Mouse (Mus musculus): ENCODE measurements around the gene Yy2.

Gene Yy2

DNA sequence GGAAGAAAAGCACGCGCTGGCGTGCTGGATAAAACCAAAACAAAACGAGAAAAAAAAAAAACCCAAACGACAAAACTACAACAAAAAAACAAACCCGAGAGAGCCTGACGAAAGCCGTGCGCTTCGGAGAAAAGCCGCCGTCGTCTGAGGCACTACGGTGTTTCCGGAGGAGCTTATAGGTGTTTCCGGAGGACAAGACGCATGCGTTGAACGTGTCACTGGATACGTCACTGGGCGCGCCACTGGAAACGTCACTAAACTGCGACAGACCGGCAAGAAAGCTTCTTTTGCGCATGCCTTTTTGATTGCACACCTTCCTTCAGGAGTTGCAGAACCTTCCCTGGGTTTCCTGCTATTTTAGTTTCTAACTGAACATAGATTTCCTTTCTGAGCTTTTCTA lies at the start of gene Yy2:
Gene Yy2, minus strand, starts transcription at position 146 of the 400 bp plus-strand sequence.
- no peak for DNase-seq (ENCODE audit: low spot score)

- DNase-seq (ENCODE audit: low spot score): no peak
Measured at GRCm38 (mm10) chrX:157612894-157613293, 44.1 kb upstream of the Yy2 start.

GRCm38 (mm10) chrX:157601450-157601849 lies 32.7 kb upstream of the Yy2 start:
- DNase-seq (ENCODE audit: low spot score): peak; percentile 60

DNA sequence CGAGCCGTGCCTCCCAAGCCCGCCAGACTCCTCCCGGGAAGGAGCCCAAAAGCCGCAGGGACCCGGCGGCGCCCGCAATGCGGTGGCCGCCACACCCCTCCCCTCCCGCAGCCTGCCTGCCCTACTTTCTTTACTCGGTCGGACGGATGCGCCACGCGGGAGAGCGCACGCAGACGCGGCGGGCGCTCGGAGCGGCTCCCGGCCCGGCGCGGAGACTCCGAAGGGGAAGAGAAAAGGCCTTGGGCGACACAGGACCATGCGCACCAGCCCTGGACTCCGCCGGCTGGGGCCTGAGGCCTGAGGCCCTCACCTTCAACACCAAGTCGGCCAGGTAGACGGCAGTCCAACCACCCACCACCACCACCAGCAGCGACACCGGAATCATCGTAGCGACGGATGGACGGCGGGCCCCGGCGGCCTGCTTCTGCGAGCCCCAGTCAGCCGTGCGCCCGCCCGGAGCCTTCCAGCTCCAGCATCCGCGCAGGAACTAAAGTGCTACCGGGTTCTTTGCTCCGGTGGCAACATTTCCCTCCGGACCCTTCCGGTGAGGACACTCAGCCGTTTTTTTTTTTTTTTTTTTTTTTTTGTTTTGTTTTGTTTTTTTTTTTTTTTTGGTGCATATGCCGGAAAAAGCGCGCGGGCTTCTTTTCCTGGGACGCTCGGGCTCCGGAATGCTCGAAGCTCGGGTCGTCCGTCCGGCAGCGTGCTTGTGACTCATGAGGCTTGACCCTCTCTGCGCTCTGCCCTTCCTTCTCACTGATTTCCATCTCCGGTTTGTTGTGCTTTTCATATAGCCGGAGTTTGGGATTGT lies 29.6 kb upstream of the Yy2 start, which contains the start of gene Mbtps2:
Gene Mbtps2, minus strand, starts transcription at position 530 of the 811 bp plus-strand sequence.
- peak; percentile 76 for DNase-seq (ENCODE audit: low spot score)

DNA sequence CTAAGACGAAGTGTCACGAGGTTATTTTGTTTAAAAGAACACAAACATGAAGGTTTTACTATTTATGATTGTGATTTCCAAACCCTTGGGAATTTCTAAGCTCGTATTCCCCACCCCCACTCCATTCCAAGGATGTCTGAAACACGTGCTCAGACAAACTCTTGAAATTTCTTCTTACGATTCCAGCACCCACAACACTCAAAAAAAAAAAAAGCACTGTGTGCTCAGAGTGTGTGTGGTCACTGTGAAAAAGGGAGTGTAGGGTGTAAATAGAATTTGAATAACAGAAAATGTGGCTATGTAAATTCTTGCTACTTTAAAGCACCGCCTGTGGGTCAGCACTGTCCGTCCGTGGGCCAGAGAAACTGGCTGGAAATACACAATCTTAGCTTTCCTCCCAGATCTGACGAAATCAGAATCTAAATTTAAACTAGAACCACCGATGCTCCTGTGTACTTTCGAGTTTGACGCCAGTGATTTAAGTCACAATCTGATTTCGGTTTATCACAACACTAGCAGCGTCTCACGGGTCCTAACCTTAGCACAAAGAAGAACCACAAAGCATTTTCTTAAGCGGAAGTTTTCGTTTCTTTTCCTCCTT lies 28.9 kb upstream of the Yy2 start:
- peak; percentile 42 for DNase-seq (ENCODE audit: low spot score)

DNA sequence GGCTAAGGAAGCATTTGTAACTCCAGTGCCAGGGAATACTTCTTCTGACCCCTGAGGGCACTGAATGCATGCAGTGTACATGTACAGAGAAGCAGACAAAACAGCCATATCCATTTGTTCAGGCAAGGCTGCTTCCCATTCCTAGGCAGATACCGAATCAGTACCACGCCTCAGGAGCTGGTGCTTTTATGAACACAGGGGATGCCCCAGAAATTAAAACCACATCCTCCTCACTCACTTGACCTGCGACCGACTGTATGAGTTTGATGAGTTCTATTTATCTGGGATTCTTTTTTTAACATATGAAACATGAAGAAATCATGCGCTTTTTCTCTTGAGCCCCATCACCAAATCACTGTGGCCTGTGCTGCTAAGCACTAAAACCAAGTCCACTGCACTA lies 28.0 kb upstream of the Yy2 start:
- no peak for DNase-seq (ENCODE audit: low spot score)

- no peak for DNase-seq (ENCODE audit: low spot score)
Measured at GRCm38 (mm10) chrX:157595927-157596326, 27.1 kb upstream of the Yy2 start.

DNA sequence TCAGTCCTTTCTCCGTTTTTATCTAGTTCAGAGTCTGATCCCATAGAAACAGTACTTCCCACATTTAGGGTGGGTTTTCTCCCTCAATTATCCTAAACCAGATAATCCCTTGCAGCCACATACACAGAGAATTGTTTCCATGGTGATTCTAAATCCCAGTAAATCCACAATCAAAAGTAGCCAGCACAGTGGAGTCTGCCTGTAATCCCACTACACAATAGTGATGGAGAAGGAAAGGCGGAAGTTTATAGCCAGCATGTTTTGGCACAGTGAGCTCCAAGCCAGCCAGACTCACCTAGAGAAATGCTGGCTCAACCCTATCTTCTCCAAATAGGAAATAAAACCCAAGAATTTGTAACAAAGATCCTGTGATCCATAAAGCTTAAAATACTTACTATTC lies 25.8 kb upstream of the Yy2 start:
- DNase-seq (ENCODE audit: low spot score): no peak

DNA sequence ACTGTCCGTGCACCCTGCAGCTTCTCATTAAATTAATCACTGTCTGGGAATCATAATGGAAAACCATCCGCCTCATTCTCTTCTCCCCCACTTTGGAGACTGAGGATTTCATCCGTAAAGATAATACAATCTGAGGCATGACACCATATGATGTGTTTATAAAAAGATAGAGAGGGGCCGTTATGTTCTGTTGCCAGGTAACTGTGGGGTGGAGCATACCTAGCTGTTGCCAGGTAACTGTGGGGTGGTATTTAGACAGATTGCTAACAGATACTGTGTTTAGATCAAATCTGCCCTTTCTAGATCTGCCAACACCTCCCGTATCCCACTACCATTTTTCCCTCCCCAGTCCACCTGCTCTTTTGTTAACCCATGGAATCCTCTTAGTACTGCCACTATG lies 18.2 kb upstream of the Yy2 start:
- no peak for DNase-seq (ENCODE audit: low spot score)

GRCm38 (mm10) chrX:157586397-157586796 lies 17.6 kb upstream of the Yy2 start:
- DNase-seq (ENCODE audit: low spot score): no peak

DNA sequence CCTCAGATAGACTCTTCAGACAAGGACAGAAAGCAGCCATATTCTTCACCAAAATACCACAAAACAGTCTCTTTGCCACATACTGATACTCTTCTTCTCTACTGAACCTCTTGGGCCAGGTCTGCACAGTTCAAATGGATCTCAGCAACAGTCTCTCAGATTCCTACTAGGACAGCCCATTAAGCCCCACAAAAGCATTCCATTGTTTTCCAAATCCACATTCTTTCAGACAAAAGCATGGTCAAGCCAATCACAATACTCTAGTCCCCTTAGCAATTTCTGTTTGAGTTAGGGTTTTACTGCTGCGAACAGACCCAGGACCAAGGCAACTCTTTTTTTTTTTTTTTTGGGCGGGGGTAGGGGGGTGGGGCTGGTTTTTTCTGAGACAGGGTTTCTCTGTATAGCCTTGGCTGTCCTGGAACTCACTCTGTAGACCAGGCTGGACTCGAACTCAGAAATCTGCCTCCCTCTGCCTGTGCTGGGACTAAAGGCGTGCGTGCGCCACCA lies 10.4 kb upstream of the Yy2 start:
- DNase-seq (ENCODE audit: low spot score): no peak

GRCm38 (mm10) chrX:157574683-157575082 lies 5.9 kb upstream of the Yy2 start:
- DNase-seq (ENCODE audit: low spot score): no peak

GRCm38 (mm10) chrX:157563794-157564193 lies 5.0 kb downstream of the Yy2 start:
- DNase-seq (ENCODE audit: low spot score): no peak

- no peak for DNase-seq (ENCODE audit: low spot score)
Measured at GRCm38 (mm10) chrX:157547082-157547481, 21.7 kb downstream of the Yy2 start.

Measured in adipocyte (in vitro differentiated cells).